10 mouse cellular contexts compared by ENCODE assay signal in the genomic region with DNA sequence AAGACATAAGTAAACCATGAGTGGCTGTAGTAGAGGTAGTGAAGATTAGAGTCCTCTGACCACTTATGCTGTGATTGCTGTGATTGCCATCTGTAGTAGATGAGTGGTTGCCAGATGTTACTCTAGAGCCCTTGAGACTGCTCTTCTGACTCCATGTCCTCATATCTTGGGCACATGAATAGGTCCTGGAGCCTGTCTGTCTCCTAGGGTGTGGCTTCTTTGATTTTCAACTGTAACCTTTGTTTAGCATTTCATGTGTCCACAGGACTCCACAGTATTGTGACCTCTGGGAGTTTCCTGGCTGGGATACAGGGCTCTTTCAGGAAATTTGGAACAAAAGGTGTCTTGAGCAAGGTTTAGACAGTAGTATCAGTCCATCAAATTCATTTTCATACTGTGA.
"Had no signal": no experiment of that assay in that cellular context is flagged by ENCODE, and none has a peak within 500 bp of the region (broad histone marks: within the 10 kb centered on the region; RNA-seq: fewer than 3 reads in every experiment).

No protein-coding gene starts in this region.

- H3K4me2 ChIP-seq: liver, embryonic 12.5 days; lung, embryonic 14.5 days; midbrain, embryonic 15.5 days; neural tube, embryonic 13.5 days; stomach, embryonic 15.5 days had no signal

- H3K4me3 ChIP-seq: liver, embryonic 12.5 days; midbrain, embryonic 15.5 days; neural tube, embryonic 13.5 days; stomach, embryonic 15.5 days had no signal

- H3K9ac ChIP-seq: liver, embryonic 12.5 days; lung, embryonic 14.5 days; midbrain, embryonic 15.5 days; neural tube, embryonic 13.5 days; stomach, embryonic 15.5 days had no signal

- ATAC-seq: liver, embryonic 12.5 days; midbrain, embryonic 15.5 days had no signal

- H3K27me3 ChIP-seq: liver, embryonic 12.5 days; midbrain, embryonic 15.5 days; neural tube, embryonic 13.5 days; stomach, embryonic 15.5 days had no signal

- H3K27ac ChIP-seq: liver, embryonic 12.5 days; midbrain, embryonic 15.5 days; neural tube, embryonic 13.5 days; stomach, embryonic 15.5 days had no signal

- H3K9me3 ChIP-seq: liver, embryonic 12.5 days; stomach, embryonic 15.5 days had no signal

- DNase-seq: kidney, adult 8-10 months; left cerebral cortex, postnatal 4 days; lung, embryonic 14.5 days; lung, postnatal 10 days; right cerebral cortex, postnatal 14 days; thymus, postnatal 36 days had no signal

- H3K36me3 ChIP-seq: liver, embryonic 12.5 days; midbrain, embryonic 15.5 days; neural tube, embryonic 13.5 days; stomach, embryonic 15.5 days had no signal

- H3K4me1 ChIP-seq: midbrain, embryonic 15.5 days; neural tube, embryonic 13.5 days; stomach, embryonic 15.5 days had no signal
